Mouse (Mus musculus): ENCODE measurements at regions not wholly inside any gene's neighbourhood (a gene's known extent, or its start where the extent isn't known, plus 50 kb on each side); places are given as distances from the start of the nearest gene placed in this dataset.

DNA sequence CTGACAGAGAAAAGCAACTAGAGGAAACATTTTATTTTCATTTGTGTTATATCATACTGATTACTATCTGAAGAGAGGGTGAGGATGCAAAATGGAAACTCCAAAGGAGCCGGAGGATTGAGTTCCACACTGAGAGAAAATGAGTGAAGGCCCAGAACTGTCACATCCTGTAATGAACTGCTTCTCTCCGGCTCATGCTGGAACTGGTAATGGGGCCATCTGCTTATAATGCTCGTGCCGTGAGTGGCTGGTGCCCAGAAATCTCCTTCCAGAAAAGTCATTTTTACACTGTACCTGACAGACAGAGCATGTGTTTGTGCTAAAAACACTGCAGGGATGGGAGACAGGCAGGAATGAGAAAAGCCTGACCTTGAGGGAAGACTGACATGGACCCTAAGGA is 483.5 kb upstream of the Pkdcc start:
- WGBS: 93% methylated on average over 4 of the region's 4 CpGs
- Histone ChIP-seq H3K4me3 (ENCODE audit: insufficient read depth, low read depth, low read length) (no peak overlapping the region), H3K4me1 (ENCODE audit: control insufficient read depth, insufficient read depth, low read length) (no peaks in the 10 kb centered on the region), H3K27ac (ENCODE audit: insufficient read depth, low read depth, low read length) (no peak overlapping the region)
- TF ChIP-seq POLR2A (IDR thresholded peaks at IDR 0.05; ENCODE audit: insufficient read depth, low read depth, low read length) (no peak), CTCF (IDR thresholded peaks at IDR 0.05; ENCODE audit: insufficient read depth, low read depth, low read length) (no peak)

DNA sequence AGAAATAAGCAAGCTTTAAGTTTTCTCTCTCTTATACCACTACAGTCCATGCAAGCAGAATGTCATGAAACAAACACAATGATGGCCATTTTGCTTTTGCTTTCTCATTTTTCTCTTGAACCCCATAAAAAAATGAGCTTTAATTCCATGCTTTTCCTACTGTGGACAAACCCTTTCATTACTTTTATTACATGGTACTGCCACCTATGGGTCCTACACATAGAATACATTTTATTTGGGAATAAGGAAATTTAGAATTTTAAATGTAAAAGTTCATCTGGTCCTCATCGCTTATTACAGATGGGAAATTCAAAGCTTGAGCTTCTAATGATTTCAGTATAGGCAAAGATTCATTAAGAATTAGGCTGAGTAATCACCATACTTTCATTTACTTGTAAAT is 472.6 kb upstream of the Pkdcc start:
- Histone ChIP-seq H3K27ac (ENCODE audit: insufficient read depth, low read depth, low read length) (no peak overlapping the region), H3K4me1 (ENCODE audit: control insufficient read depth, insufficient read depth, low read length) (no peaks in the 10 kb centered on the region), H3K4me3 (ENCODE audit: insufficient read depth, low read depth, low read length) (no peak overlapping the region)
- TF ChIP-seq CTCF (IDR thresholded peaks at IDR 0.05; ENCODE audit: insufficient read depth, low read depth, low read length) (no peak), POLR2A (IDR thresholded peaks at IDR 0.05; ENCODE audit: insufficient read depth, low read depth, low read length) (no peak)
- WGBS: 82% methylated on average over 1 of the region's 1 CpGs

GRCm38 (mm10) chr17:82757400-82757799 is 457.7 kb upstream of the Pkdcc start:
- TF ChIP-seq CTCF (IDR thresholded peaks at IDR 0.05; ENCODE audit: insufficient read depth, low read depth, low read length) (no peak), POLR2A (IDR thresholded peaks at IDR 0.05; ENCODE audit: insufficient read depth, low read depth, low read length) (no peak)
- Histone ChIP-seq H3K4me1 (ENCODE audit: control insufficient read depth, insufficient read depth, low read length) (no peaks in the 10 kb centered on the region), H3K27ac (ENCODE audit: insufficient read depth, low read depth, low read length) (no peak overlapping the region), H3K4me3 (ENCODE audit: insufficient read depth, low read depth, low read length) (no peak overlapping the region)
- WGBS: 25% methylated on average over 3 of the region's 3 CpGs

GRCm38 (mm10) chr17:82779096-82779495 is 436.0 kb upstream of the Pkdcc start:
- TF ChIP-seq CTCF (IDR thresholded peaks at IDR 0.05; ENCODE audit: insufficient read depth, low read depth, low read length) (no peak), POLR2A (IDR thresholded peaks at IDR 0.05; ENCODE audit: insufficient read depth, low read depth, low read length) (no peak)
- H3K27ac ChIP-seq (ENCODE audit: insufficient read depth, low read depth, low read length): no peak overlapping the region
- no peak overlapping the region for H3K4me3 ChIP-seq (ENCODE audit: insufficient read depth, low read depth, low read length)
- 95% methylated on average over 2 of the region's 2 CpGs for WGBS
- H3K4me1 ChIP-seq (ENCODE audit: control insufficient read depth, insufficient read depth, low read length): no peaks in the 10 kb centered on the region

DNA sequence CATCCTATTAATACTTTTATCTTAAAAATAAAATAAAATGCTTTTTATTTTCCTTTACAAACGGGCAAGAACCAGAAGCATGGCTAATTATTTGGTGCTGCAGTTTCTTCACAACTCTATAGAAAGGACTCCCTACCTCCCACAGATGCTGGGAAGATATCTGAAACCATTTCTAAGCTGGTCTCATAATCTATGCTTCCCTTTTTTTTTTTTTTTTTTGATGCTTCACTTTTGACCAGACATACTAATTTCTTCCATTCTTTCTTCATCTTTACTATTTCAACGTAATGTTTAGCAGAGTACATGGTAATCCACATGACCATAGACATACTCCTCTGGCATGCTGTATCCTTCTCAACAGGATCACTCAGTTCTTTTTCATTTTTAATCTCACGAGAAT is 393.0 kb upstream of the Pkdcc start:
- Histone ChIP-seq H3K4me3 (ENCODE audit: insufficient read depth, low read depth, low read length) (no peak overlapping the region), H3K4me1 (ENCODE audit: control insufficient read depth, insufficient read depth, low read length) (no peaks in the 10 kb centered on the region), H3K27ac (ENCODE audit: insufficient read depth, low read depth, low read length) (no peak overlapping the region)
- 81% methylated on average over 3 of the region's 3 CpGs for WGBS
- no peak for TF ChIP-seq CTCF (IDR thresholded peaks at IDR 0.05; ENCODE audit: insufficient read depth, low read depth, low read length)
- TF ChIP-seq POLR2A (IDR thresholded peaks at IDR 0.05; ENCODE audit: insufficient read depth, low read depth, low read length): no peak

DNA sequence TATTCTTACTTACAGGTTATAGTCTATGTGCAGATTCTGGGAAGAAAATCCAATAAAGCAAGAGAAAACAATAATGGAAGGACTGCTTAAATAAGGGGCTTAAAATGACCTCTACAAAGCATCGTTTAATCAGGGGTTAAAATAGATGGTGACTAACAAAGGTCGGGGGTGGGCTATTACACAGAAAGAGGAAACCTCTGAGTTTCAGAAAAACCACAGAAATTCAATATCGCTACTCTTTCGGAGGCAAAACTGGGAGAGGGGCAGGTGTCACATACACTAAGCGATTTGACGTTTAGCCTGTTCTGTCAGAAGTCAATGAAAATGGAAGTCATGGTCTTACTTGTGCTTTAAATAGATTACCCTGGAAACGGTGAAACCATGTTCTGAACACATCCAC is 391.0 kb upstream of the Pkdcc start:
- Histone ChIP-seq H3K4me3 (ENCODE audit: insufficient read depth, low read depth, low read length) (no peak overlapping the region), H3K4me1 (ENCODE audit: control insufficient read depth, insufficient read depth, low read length) (no peaks in the 10 kb centered on the region), H3K27ac (ENCODE audit: insufficient read depth, low read depth, low read length) (no peak overlapping the region)
- no peak for TF ChIP-seq CTCF (IDR thresholded peaks at IDR 0.05; ENCODE audit: insufficient read depth, low read depth, low read length)
- TF ChIP-seq POLR2A (IDR thresholded peaks at IDR 0.05; ENCODE audit: insufficient read depth, low read depth, low read length): no peak
- whole genome bisulfite sequencing: 80% methylated on average over 7 of the region's 7 CpGs

GRCm38 (mm10) chr17:82824619-82825018 is 390.5 kb upstream of the Pkdcc start:
- no peak overlapping the region for H3K27ac ChIP-seq (ENCODE audit: insufficient read depth, low read depth, low read length)
- 88% methylated on average over 6 of the region's 6 CpGs for WGBS
- H3K4me3 ChIP-seq (ENCODE audit: insufficient read depth, low read depth, low read length): no peak overlapping the region
- TF ChIP-seq CTCF (IDR thresholded peaks at IDR 0.05; ENCODE audit: insufficient read depth, low read depth, low read length) (no peak), POLR2A (IDR thresholded peaks at IDR 0.05; ENCODE audit: insufficient read depth, low read depth, low read length) (no peak)
- no peaks in the 10 kb centered on the region for H3K4me1 ChIP-seq (ENCODE audit: control insufficient read depth, insufficient read depth, low read length)

- Histone ChIP-seq H3K4me3 (ENCODE audit: insufficient read depth, low read depth, low read length) (no peak overlapping the region), H3K27ac (ENCODE audit: insufficient read depth, low read depth, low read length) (no peak overlapping the region), H3K4me1 (ENCODE audit: control insufficient read depth, insufficient read depth, low read length) (no peaks in the 10 kb centered on the region)
- TF ChIP-seq CTCF (IDR thresholded peaks at IDR 0.05; ENCODE audit: insufficient read depth, low read depth, low read length) (no peak), POLR2A (IDR thresholded peaks at IDR 0.05; ENCODE audit: insufficient read depth, low read depth, low read length) (no peak)
These were observed 387.9 kb upstream of the Pkdcc start for GRCm38 (mm10) chr17:82827170-82827569.

DNA sequence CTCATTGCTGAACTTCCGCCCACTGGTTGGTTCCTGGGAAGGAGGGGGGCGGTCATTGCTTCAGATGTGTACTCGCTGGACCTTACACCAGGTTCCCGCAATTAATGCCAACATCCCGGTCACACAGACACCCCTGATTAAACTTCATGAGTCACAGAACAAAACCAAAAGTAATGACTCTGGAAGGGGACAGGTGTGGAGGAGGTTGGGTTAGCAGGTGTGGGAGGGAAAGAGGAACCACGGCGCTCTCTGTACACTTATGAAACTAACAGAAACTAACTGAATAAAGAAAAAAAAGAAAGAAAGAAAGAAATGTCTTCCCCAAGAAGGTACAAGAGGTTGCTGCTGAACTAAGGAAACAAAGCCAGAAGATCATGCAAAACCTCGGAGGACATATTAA is 387.3 kb upstream of the Pkdcc start:
- Histone ChIP-seq H3K27ac (ENCODE audit: insufficient read depth, low read depth, low read length) (no peak overlapping the region), H3K4me3 (ENCODE audit: insufficient read depth, low read depth, low read length) (no peak overlapping the region), H3K4me1 (ENCODE audit: control insufficient read depth, insufficient read depth, low read length) (no peaks in the 10 kb centered on the region)
- TF ChIP-seq CTCF (IDR thresholded peaks at IDR 0.05; ENCODE audit: insufficient read depth, low read depth, low read length) (no peak), POLR2A (IDR thresholded peaks at IDR 0.05; ENCODE audit: insufficient read depth, low read depth, low read length) (no peak)
- WGBS: 91% methylated on average over 8 of the region's 8 CpGs

DNA sequence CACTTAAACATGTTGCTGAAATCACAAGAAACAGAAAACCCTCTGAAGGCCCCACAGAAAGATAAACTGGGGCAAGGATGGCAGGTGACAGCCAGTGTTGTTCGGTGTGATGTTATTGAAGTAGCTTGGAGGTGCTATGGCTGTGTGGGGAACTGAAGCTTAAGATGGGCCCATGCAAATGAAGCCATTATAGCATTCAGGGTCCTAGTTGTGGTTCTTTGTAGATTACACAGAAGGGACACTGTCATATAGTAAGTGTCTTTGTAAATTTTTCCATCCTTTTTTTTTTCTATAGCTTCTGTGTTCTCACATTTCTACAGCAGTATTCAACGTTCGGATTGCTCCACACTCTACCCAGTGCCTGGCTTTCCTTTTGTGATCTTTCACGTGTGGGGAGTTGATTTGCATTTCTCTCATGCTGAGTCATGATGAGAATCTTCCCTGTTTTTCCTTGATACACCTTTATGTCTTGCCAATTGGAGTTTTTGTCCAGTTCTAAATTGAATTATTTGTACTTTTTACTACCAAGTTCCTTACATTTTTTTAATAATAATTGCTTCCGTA is 386.6 kb upstream of the Pkdcc start:
- TF ChIP-seq CTCF (IDR thresholded peaks at IDR 0.05; ENCODE audit: insufficient read depth, low read depth, low read length) (no peak), POLR2A (IDR thresholded peaks at IDR 0.05; ENCODE audit: insufficient read depth, low read depth, low read length) (no peak)
- Histone ChIP-seq H3K27ac (ENCODE audit: insufficient read depth, low read depth, low read length) (no peak overlapping the region), H3K4me3 (ENCODE audit: insufficient read depth, low read depth, low read length) (no peak overlapping the region), H3K4me1 (ENCODE audit: control insufficient read depth, insufficient read depth, low read length) (peaks cover under 1% of the 10 kb centered on the region; the same call in 1 of the 2 replicates)
- 71% methylated on average over 5 of the region's 5 CpGs for WGBS

Measured in olfactory bulb, adult 2 months (tissue).